Mouse (Mus musculus) layer of hippocampus, postnatal 36 days (tissue): ENCODE measurements around the gene Epha1. TPM values are rescaled to one million over a fixed set of nuclear protein-coding genes. Genes with fewer than 3 reads are reported as not detected.

Experiments used
- DNase-seq, 2 experiments: peaks; one replicate each; pipeline ENCODE4 v3.0.0; 2022
- total RNA-seq, 2 experiments: library from RNA; stranded (reverse); gene quantifications; 2 replicates each; pipeline ENCODE4 v1.2.3; 2021

The Epha1 gene
- total RNA-seq, 2 experiments from 2014 or later = 0.15 TPM; not detected in 1

GRCm38 (mm10) chr6:42373669-42374430 is 782 bp upstream of the Epha1 start:
- DNase-seq = no peak

GRCm38 (mm10) chr6:42372421-42372815 is 650 bp downstream of the Epha1 start:
- DNase-seq = no peak

- DNase-seq = no peak
These were observed 1.1 kb downstream of the Epha1 start for GRCm38 (mm10) chr6:42372001-42372400.

GRCm38 (mm10) chr6:42370630-42371363 is 2.3 kb downstream of the Epha1 start:
- no peak for DNase-seq

GRCm38 (mm10) chr6:42369870-42370269 is 3.2 kb downstream of the Epha1 start:
- DNase-seq = no peak

GRCm38 (mm10) chr6:42365215-42365614 is 7.9 kb downstream of the Epha1 start:
- no peak for DNase-seq

- DNase-seq = no peak
These were observed 8.5 kb downstream of the Epha1 start for GRCm38 (mm10) chr6:42364607-42365006.

- no peak for DNase-seq
These were observed 9.0 kb downstream of the Epha1 start for GRCm38 (mm10) chr6:42364066-42364465.

- DNase-seq = no peak
These were observed 10.1 kb downstream of the Epha1 start for GRCm38 (mm10) chr6:42362974-42363373.

- DNase-seq = no peak
These were observed 10.6 kb downstream of the Epha1 start for GRCm38 (mm10) chr6:42362497-42362896.

GRCm38 (mm10) chr6:42362074-42362473 is 11.0 kb downstream of the Epha1 start:
- DNase-seq = no peak

- DNase-seq = no peak
These were observed 11.8 kb downstream of the Epha1 start for GRCm38 (mm10) chr6:42361041-42361895.

- DNase-seq = no peak
These were observed 12.7 kb downstream of the Epha1 start for GRCm38 (mm10) chr6:42360231-42360840.

- no peak for DNase-seq
These were observed 13.5 kb downstream of the Epha1 start for GRCm38 (mm10) chr6:42359364-42360147.

GRCm38 (mm10) chr6:42358901-42359300 is 14.2 kb downstream of the Epha1 start:
- DNase-seq = no peak

GRCm38 (mm10) chr6:42357901-42358300 is 15.2 kb downstream of the Epha1 start:
- no peak for DNase-seq

- DNase-seq = no peak
These were observed 16.2 kb downstream of the Epha1 start for GRCm38 (mm10) chr6:42356913-42357312.

GRCm38 (mm10) chr6:42355794-42356600 is 17.1 kb downstream of the Epha1 start:
- no peak for DNase-seq

GRCm38 (mm10) chr6:42355366-42355765 is 17.7 kb downstream of the Epha1 start:
- no peak for DNase-seq
